Mouse (Mus musculus) lung, embryonic 14.5 days (tissue): ENCODE measurements around the gene Stard5. TPM values are rescaled to one million over a fixed set of nuclear protein-coding genes. Genes with fewer than 3 reads are reported as not detected.

ENCODE experiments used
- ATAC-seq: fragments of 200-750 bp; cut with Nextera tagmentation; 2 replicates; pipeline ENCODE4 v1.8.0; 2017; ENCODE audit warnings: mild to moderate bottlenecking, moderate TSS enrichment, moderate library complexity; ENCODE audit not compliant: insufficient read depth
- DNase-seq: peaks from one replicate; pipeline ENCODE4 v3.0.0-alpha.2; 2015
- H3K27ac ChIP-seq: fragments of 300-500 bp; sonication (generic); 2 replicates; pipeline ENCODE4 v1.5.1; 2014; ENCODE audit warnings: low read depth, mild to moderate bottlenecking, moderate library complexity
- H3K27me3 ChIP-seq: fragments of 300-500 bp; sonication (generic); 2 replicates; pipeline ENCODE4 v1.6.1; 2014; ENCODE audit warnings: low read length, control low read depth; ENCODE audit not compliant: insufficient read depth
- H3K36me3 ChIP-seq: fragments of 300-500 bp; sonication (generic); 2 replicates; pipeline ENCODE4 v1.6.1; 2014; ENCODE audit warnings: control low read depth; ENCODE audit not compliant: insufficient read depth
- H3K4me1 ChIP-seq: fragments of 300-500 bp; sonication (generic); 2 replicates; pipeline ENCODE4 v1.6.1; 2014; ENCODE audit warnings: antibody characterized with exemption, control low read depth; ENCODE audit not compliant: insufficient read depth
- H3K4me2 ChIP-seq: fragments of 300-500 bp; sonication (generic); 2 replicates; pipeline ENCODE4 v1.6.1; 2014; ENCODE audit warnings: mild to moderate bottlenecking
- H3K4me3 ChIP-seq: fragments of 300-500 bp; sonication (generic); 2 replicates; pipeline ENCODE4 v1.5.1; 2014; ENCODE audit warnings: low read depth, low read length
- H3K9ac ChIP-seq: fragments of 300-500 bp; sonication (generic); 2 replicates; pipeline ENCODE4 v1.6.1; 2014
- H3K9me3 ChIP-seq: fragments of 300-500 bp; sonication (generic); 2 replicates; pipeline ENCODE4 v1.6.1; 2016; ENCODE audit warnings: low read depth, low read length, control low read depth
- CTCF ChIP-seq: IDR thresholded peaks from 2 replicates; pipeline ENCODE4 v1.5.1; 2016; ENCODE audit warnings: antibody characterized with exemption, low read depth
- WGBS: fragments of 180-500 bp; shearing (Covaris S2); extraction: QIAGEN DNeasy Blood & Tissue Kit; methylation state at CpG from one replicate; pipeline ENCODE4 v1.1.7; 2014; 5-methylcytosine and 5-hydroxymethylcytosine counted together
- polyA plus RNA-seq: library from polyadenylated mRNA; unstranded; fragments of >200 nt; fragmentation: Nextera tagmentation; extraction: Ambion mirVana; gene quantifications from 2 replicates; pipeline ENCODE4 v1.2.1, GENCODE M21; 2014

Gene Stard5
- polyA plus RNA-seq, 1 experiment from 2014 or later = 13.3 TPM

DNA sequence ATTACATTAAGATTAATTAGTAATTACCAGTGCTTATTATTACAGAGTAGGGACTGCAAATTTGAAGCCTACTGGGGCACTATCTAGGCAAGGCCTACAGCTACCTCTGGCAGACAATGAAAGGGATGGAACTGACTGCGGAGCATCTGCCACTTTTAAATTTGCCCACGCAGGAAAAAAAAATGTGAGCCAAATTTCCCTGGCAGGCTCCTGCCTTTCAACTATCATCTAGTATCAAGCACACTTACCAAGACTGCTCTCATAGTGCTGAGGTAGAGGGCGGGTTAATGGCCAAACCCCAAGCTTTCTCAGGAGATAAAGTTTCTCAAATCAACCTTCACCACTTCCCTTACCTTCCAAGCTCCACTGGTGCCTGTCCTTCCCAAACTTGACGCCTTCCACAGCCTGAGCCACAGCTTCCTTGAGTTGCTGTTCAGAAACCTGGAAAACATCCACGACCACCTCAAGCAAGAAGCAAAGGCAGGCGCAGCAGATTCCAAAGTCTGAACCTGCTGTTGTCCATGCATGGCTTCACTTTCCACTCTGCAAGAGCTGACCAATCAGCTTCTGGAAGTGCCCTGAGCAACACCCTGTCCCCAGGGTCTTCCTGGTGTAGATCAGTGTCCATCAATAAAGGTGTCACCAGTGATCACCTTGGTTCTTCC is 31.1 kb downstream of the Stard5 start:
- Histone ChIP-seq H3K4me2 (no peak overlapping the region), H3K4me1 (peaks cover 2% of the 10 kb centered on the region; the same call in 1 of the 2 replicates)
- no peak for ATAC-seq

DNA sequence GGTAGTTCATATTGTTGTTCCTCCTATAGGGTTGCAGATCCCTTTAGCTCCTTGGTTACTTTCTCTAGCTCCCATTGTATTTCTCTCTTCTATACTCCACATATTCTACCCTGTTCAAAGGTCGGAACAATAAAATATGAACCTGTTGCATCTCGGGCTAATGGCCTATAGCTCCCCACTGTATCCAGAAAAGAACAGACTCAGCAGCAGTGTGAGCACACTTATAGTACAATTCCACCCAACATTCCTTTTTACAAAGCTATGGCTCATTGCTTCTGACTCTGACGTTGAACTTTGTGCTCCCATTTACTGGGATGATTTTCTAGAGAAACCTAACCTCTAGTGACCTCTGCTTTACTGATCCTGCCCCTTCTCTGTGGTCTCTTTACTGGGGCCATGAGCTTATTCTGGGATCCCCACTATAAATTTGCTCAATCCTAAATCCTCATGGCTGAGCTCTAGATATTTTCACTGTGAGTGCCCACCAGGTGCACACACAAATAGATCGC is 34.4 kb downstream of the Stard5 start:
- ATAC-seq = no peak
- Histone ChIP-seq H3K4me2 (no peak overlapping the region), H3K9ac (no peak overlapping the region), H3K27ac (no peak overlapping the region), H3K4me3 (no peak overlapping the region), H3K9me3 (no peaks in the 10 kb centered on the region), H3K4me1 (no peaks in the 10 kb centered on the region), H3K36me3 (no peaks in the 10 kb centered on the region), H3K27me3 (no peaks in the 10 kb centered on the region)
- DNase-seq = no peak
- TF ChIP-seq CTCF = no peak
- 84% methylated on average over 4 of the region's 4 CpGs for WGBS

More for the DNA sequence above, 31.1 kb downstream of the Stard5 start:
- no peak for DNase-seq
- no peak for TF ChIP-seq CTCF
- WGBS = 79% methylated on average over 6 of the region's 6 CpGs
- no peaks in the 10 kb centered on the region for H3K27me3 ChIP-seq
- no peak overlapping the region for H3K4me3 ChIP-seq
- H3K9ac ChIP-seq = no peak overlapping the region
- no peaks in the 10 kb centered on the region for H3K36me3 ChIP-seq
- H3K27ac ChIP-seq = no peak overlapping the region
- no peaks in the 10 kb centered on the region for H3K9me3 ChIP-seq

DNA sequence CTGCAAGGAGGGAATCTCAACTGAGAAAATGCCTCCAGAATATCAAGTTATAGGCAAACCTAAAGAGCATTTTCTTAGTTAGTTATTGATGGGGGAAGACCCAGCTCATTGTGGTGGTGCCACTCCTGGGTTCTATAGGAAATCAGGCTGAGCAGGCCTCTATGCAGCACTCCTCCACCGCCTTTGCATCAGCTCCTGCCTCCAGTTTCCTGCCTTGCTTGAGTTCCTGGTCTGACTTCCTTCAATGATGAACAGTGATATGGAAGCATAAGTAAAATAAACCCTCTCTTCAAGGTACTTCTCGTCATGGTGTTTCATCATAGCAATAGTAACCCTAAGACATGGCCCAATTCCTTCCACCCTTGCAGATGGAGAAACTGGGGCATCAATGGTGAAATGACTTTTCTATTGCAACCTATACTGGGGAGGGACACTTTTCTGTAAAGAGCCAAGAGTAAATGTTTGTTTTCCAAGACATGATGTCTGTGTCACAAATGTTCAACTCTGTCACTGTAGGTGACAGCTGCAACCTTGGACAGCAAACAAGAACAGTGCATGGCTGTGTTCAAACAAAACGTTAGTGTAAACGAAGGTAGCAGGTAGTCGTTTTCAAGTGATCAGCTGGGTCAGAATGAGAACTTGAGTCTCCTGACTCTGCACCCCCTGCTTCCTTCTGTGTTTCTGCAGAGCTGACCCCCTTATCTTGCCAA is 36.3 kb downstream of the Stard5 start:
- DNase-seq = no peak
- Histone ChIP-seq H3K27me3 (no peaks in the 10 kb centered on the region), H3K9me3 (no peaks in the 10 kb centered on the region), H3K4me1 (no peaks in the 10 kb centered on the region), H3K9ac (no peak overlapping the region), H3K36me3 (no peaks in the 10 kb centered on the region), H3K27ac (no peak overlapping the region), H3K4me2 (no peak overlapping the region), H3K4me3 (no peak overlapping the region)
- no peak for TF ChIP-seq CTCF
- 65% methylated on average over 5 of the region's 5 CpGs for WGBS
- ATAC-seq = no peak

DNA sequence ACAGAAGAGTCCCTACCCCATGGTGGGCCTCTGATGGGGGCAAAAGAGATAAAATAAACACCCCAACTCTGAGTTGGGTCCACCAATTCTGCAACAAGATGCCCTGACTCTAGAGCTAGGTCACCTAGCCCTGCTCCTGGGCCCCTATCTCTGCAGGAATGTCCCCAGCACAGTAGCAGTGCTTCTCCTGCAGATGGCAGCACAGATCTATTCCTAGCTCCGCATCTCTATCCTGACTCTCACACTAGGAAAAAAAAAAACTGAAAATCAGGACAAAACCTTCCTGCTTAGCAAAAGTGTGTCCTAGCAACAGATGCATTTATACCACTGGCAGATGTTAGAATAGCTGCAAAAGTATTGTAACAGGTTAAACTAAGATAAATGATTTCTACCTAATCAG is 37.0 kb downstream of the Stard5 start:
- 0% methylated on average over 1 of the region's 1 CpGs for WGBS
- Histone ChIP-seq H3K27me3 (no peaks in the 10 kb centered on the region), H3K9me3 (no peaks in the 10 kb centered on the region), H3K4me1 (no peaks in the 10 kb centered on the region), H3K9ac (no peak overlapping the region), H3K36me3 (no peaks in the 10 kb centered on the region), H3K4me3 (no peak overlapping the region), H3K27ac (no peak overlapping the region), H3K4me2 (no peak overlapping the region)
- peak; percentile 85 for DNase-seq
- peak; percentile 84 for TF ChIP-seq CTCF
- peak; percentile 35; the same call in 1 of the 2 replicates for ATAC-seq

DNA sequence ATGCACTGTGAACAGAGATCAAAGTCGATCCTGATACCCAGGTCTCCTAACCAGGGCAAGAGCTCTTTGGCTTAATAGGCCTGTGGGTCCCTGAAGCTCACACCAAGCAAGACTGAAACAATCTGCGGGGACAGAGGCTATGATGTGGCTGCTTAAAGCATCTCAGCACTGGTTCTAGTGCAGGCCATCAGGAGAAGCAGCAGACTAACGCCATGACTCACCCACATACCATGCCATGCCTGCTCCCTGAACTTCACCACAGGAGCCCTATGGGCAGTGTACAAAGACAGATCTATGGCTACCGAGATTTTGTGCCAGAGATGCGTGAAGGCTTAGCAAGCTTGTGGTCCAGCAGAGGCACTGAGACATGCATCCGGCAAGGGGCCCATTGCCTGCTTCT is 39.8 kb downstream of the Stard5 start:
- Histone ChIP-seq H3K27ac (no peak overlapping the region), H3K4me2 (no peak overlapping the region), H3K36me3 (no peaks in the 10 kb centered on the region), H3K4me1 (no peaks in the 10 kb centered on the region), H3K4me3 (no peak overlapping the region), H3K27me3 (no peaks in the 10 kb centered on the region), H3K9ac (no peak overlapping the region), H3K9me3 (no peaks in the 10 kb centered on the region)
- no peak for TF ChIP-seq CTCF
- DNase-seq (no peak), ATAC-seq (no peak)
- WGBS = 85% methylated on average over 6 of the region's 6 CpGs

DNA sequence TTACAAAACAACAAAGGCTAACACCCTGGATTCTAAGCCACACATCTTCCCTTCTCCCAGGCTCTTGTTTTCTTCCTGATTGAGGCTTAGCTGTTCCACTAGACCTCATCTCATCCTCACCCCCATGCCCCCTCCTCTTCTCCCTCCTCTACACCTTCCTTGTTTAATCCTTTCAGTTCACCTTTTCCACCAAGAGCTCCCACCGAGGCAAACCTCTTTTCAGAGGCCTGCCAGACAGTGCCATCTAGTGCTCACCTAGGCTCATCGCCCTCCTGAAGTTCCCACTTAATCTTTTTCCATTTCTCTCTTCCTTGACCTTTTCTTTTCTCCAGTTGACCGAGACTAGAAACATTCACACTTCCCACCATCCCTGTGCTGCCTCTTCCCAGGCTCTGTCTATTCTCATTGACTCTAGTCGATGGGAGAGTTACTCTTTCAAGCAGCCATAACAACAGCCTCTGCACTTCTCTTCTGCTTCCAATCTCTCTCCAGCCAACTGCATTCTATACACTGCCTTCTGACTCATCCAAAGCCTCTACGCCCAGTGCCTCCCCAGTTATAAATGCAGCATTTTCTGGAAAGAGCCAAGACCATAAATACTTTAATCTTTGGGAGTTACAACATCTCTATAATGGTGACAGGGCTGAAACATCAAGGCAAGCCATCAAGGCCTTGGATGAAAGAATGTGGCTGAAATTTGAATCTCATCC is 43.9 kb downstream of the Stard5 start:
- H3K36me3 ChIP-seq = no peaks in the 10 kb centered on the region
- peak; percentile 67 for TF ChIP-seq CTCF
- no peaks in the 10 kb centered on the region for H3K4me1 ChIP-seq
- H3K9me3 ChIP-seq = no peaks in the 10 kb centered on the region
- H3K27ac ChIP-seq = no peak overlapping the region
- 29% methylated on average over 5 of the region's 5 CpGs for WGBS
- no peak overlapping the region for H3K9ac ChIP-seq
- DNase-seq (peak; percentile 55), ATAC-seq (no peak)
- no peak overlapping the region for H3K4me3 ChIP-seq
- no peaks in the 10 kb centered on the region for H3K27me3 ChIP-seq
- H3K4me2 ChIP-seq = no peak overlapping the region

DNA sequence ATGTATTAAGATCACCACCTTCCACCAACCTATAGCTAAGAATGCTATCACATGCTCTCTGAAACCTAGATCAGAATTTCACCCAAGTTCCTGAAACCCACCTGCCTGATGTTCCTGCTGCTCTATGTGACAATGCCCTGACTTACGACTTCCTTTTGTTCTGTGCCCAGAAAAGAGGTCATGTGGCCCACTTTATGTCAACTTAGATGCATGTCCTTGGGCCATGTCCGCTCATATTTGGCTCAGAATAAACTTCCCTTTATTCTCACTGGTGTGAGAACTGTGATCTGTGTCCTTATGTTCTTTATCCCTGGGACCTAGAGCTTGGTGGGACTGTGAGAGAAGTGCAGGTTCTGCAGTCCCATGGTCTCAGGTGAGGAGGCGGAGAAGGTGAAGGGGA is 45.5 kb downstream of the Stard5 start:
- H3K9me3 ChIP-seq = no peaks in the 10 kb centered on the region
- DNase-seq = no peak
- ATAC-seq = no peak
- no peaks in the 10 kb centered on the region for H3K36me3 ChIP-seq
- 71% methylated on average over 3 of the region's 3 CpGs for WGBS
- no peak for TF ChIP-seq CTCF
- H3K4me3 ChIP-seq = no peak overlapping the region
- no peak overlapping the region for H3K9ac ChIP-seq
- H3K4me2 ChIP-seq = no peak overlapping the region
- H3K4me1 ChIP-seq = no peaks in the 10 kb centered on the region
- no peaks in the 10 kb centered on the region for H3K27me3 ChIP-seq
- H3K27ac ChIP-seq = no peak overlapping the region
